Mouse (Mus musculus) hindbrain, embryonic 14.5 days (tissue): ENCODE results near the gene Flt3. TPM values are rescaled to one million over a fixed set of nuclear protein-coding genes. Genes with fewer than 3 reads are reported as not detected.

Experiments used
- ATAC-seq: fragments of 200-750 bp; cut with Nextera tagmentation; 2 replicates; pipeline ENCODE4 v1.8.0; 2017; ENCODE audit warnings: moderate number of reproducible peaks, mild to moderate bottlenecking, moderate TSS enrichment, moderate library complexity; ENCODE audit not compliant: low FRiP score
- DNase-seq: peaks from one replicate; pipeline ENCODE4 v3.0.0-alpha.2; 2015; ENCODE audit warnings: low spot score
- H3K27ac ChIP-seq: fragments of 300-500 bp; sonication (generic); 2 replicates; pipeline ENCODE4 v1.5.1; 2014; ENCODE audit warnings: mild to moderate bottlenecking, moderate library complexity
- H3K27me3 ChIP-seq: fragments of 300-500 bp; sonication (generic); 2 replicates; pipeline ENCODE4 v1.6.1; 2014; ENCODE audit warnings: mild to moderate bottlenecking, low read length, mixed read lengths; ENCODE audit not compliant: control insufficient read depth, insufficient read depth
- H3K36me3 ChIP-seq: fragments of 300-500 bp; sonication (generic); replicated peaks from 2 replicates; pipeline ENCODE4 v1.6.1; 2014; ENCODE audit not compliant: control insufficient read depth, insufficient read depth
- H3K4me1 ChIP-seq: fragments of 300-500 bp; sonication (generic); replicated peaks from 2 replicates; pipeline ENCODE4 v1.6.1; 2014; ENCODE audit warnings: antibody characterized with exemption, low read length, mixed read lengths; ENCODE audit not compliant: control insufficient read depth, insufficient read depth
- H3K4me2 ChIP-seq: fragments of 300-500 bp; sonication (generic); replicated peaks from 2 replicates; pipeline ENCODE4 v1.6.1; 2014; ENCODE audit warnings: mild to moderate bottlenecking, moderate library complexity
- H3K4me3 ChIP-seq: fragments of 300-500 bp; sonication (generic); replicated peaks from 2 replicates; pipeline ENCODE4 v1.5.1; 2014; ENCODE audit warnings: mild to moderate bottlenecking, low read length
- H3K9ac ChIP-seq: fragments of 300-500 bp; sonication (generic); 2 replicates; pipeline ENCODE4 v1.6.1; 2014
- H3K9me3 ChIP-seq: fragments of 300-500 bp; sonication (generic); 2 replicates; pipeline ENCODE4 v1.6.1; 2016; ENCODE audit warnings: low read length; ENCODE audit not compliant: control insufficient read depth
- WGBS: fragments of 180-500 bp; shearing (Covaris S2); extraction: QIAGEN DNeasy Blood & Tissue Kit; methylation state at CpG from one replicate; pipeline ENCODE4 v1.1.7; 2014; 5-methylcytosine and 5-hydroxymethylcytosine counted together
- polyA plus RNA-seq: library from polyadenylated mRNA; unstranded; fragments of >200 nt; fragmentation: Nextera tagmentation; extraction: Ambion mirVana; gene quantifications from 2 replicates; pipeline ENCODE4 v1.2.1, GENCODE M21; 2014

Gene Flt3
- polyA plus RNA-seq, 1 experiment from 2014 or later: 0.95 TPM

DNA sequence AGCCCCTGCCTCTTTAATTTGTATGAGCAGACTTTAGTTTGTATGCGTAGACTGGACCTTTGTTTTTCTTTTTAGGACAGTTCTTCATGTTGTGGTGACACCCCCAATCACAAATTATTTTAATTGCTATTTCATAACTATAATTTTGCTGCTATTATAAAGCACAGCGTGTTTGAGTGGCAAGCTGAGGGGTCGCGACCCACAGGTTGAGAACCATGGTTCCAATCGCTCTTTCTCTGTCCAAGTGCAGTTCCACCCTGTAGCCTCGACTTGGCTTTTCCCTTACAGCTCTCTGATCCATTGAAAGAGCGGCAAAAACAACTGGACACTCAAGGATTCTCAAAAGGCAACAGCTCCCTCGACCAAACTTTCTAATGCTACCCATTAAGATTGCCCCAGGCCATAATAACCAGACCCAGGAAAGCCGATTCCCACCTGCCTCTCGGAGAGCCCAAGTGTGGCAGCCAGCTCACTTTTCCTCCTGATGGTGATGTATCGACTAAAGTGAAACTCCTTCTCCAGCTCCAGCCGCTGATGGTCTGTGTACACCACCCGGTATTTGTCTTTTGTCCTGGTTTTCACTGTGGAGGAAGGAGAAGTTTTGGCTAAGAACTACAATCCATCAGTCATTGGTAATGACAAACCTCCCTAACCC is 97.4 kb downstream of the Flt3 start:
- DNase-seq (no peak), ATAC-seq (no peak)
- Histone ChIP-seq H3K9me3 (no peaks in the 10 kb centered on the region), H3K4me2 (no peak overlapping the region), H3K36me3 (no peaks in the 10 kb centered on the region), H3K4me1 (no peaks in the 10 kb centered on the region; the same call in 1 of the 2 replicates), H3K27ac (no peak overlapping the region), H3K27me3 (peaks cover 100% of the 10 kb centered on the region), H3K9ac (no peak overlapping the region), H3K4me3 (no peak overlapping the region)
- 6% methylated on average over 13 of the region's 13 CpGs for WGBS

DNA sequence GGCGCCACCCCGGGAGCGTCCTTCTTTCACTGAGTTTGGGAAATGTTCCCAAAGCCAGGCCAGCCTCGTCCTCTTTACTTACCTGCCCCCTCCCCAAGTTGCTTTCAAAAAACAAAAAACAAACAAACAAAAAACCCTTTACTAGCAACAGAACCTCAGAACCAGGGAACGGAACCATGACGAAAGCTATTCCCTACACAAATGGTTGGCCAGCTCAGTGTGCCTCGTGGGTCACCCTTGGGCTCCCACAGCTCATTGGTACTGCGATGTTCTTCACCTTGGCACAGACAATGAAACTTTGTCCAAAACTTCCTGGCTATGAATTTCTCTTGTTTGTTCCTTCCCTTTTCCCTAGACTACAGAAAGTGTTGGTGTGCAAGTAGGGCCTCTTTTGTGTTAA is 98.1 kb downstream of the Flt3 start:
- Histone ChIP-seq H3K4me1 (no peaks in the 10 kb centered on the region; the same call in 1 of the 2 replicates), H3K27me3 (peaks cover 100% of the 10 kb centered on the region), H3K9me3 (no peaks in the 10 kb centered on the region), H3K36me3 (no peaks in the 10 kb centered on the region), H3K4me3 (no peak overlapping the region), H3K9ac (no peak overlapping the region), H3K4me2 (no peak overlapping the region), H3K27ac (no peak overlapping the region)
- 6% methylated on average over 8 of the region's 8 CpGs for WGBS
- DNase-seq: no peak
- ATAC-seq: no peak

DNA sequence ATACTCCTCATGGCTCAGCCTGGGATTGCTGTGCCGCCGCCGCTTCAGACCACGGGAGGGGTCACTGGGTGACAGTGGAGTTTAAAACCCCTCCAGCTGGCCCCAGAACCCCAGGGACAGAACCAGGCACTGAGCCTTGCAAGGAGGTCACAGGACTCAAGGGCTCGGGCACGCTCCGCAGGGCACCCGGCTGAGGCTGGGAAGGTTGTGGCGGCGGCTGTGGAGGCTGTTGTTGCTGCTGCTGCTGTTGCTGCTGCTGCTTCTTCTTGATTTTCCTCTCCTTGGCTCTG is 98.6 kb downstream of the Flt3 start:
- ATAC-seq: no peak
- DNase-seq: no peak

DNA sequence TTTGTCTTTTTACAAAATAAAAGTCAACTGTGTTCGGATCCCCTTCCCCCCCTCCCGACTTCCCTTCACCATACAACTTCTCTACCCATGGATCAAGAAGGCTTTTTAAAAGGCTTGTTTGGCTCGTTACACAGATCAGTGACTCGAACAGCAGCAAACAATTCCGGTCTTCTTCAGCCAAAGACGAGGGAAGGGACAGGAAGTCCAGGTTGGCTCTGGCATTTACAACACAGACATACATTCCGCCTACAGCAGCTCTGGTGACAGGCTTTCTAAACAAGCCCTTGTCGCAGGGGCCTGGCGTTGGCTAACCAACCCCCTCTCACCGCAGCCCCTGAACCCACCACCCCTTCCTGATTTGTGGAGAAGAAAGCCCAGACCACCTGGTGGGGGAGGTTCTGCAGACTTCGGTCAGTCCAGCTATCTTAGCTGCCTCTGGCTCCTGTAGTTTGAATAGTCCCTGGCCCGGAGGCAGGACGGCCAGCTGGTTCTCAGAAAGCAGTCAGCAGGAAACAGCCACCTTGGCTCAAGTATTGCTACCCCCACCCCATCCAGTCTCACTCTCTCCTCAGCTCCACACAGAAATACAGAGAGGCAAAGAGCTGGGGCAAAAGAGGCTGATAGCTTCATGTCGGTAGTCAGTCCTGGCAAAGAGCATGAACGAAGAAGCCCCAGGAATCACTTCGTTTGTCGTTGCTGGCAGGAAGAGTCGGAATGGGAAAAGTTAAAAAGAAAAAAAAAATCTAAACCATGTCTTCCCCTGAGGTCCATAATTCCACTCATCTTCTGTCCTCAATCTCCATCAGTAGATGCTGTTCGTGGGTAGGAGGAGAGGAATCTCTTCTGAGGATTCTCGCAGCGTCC is 99.1 kb downstream of the Flt3 start:
- DNase-seq (no peak), ATAC-seq (no peak)
- WGBS: 4% methylated on average over 21 of the region's 21 CpGs
- H3K4me1 ChIP-seq: no peaks in the 10 kb centered on the region; the same call in 1 of the 2 replicates
- H3K36me3 ChIP-seq: no peaks in the 10 kb centered on the region
- H3K27ac ChIP-seq: no peak overlapping the region
- H3K9ac ChIP-seq: no peak overlapping the region
- H3K4me3 ChIP-seq: no peak overlapping the region
- no peaks in the 10 kb centered on the region for H3K9me3 ChIP-seq
- no peak overlapping the region for H3K4me2 ChIP-seq
- peaks cover 99% of the 10 kb centered on the region for H3K27me3 ChIP-seq

More for the DNA sequence above, 98.6 kb downstream of the Flt3 start:
- no peaks in the 10 kb centered on the region for H3K36me3 ChIP-seq
- no peak overlapping the region for H3K9ac ChIP-seq
- H3K9me3 ChIP-seq: no peaks in the 10 kb centered on the region
- H3K27me3 ChIP-seq: peaks cover 100% of the 10 kb centered on the region
- 7% methylated on average over 10 of the region's 10 CpGs for WGBS
- H3K4me3 ChIP-seq: no peak overlapping the region
- H3K4me1 ChIP-seq: no peaks in the 10 kb centered on the region; the same call in 1 of the 2 replicates
- H3K4me2 ChIP-seq: no peak overlapping the region
- no peak overlapping the region for H3K27ac ChIP-seq

DNA sequence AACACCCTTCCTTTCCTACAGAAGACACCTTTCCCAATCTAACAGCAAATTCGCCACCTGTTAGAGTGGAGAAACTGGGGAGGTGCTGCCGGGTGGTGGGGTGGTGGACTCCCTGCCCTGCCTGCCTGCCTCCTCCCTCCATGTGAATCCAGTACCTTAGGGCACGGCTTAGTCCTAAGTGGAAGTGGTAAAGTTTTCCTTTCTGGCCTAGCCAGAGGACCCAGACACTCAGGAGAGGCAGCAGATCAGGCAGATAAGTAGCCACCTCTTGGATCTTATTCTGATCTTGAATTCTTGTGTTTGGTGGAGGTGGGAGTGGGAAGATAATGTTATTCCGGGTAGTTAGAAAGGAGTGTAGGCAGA is 100.3 kb downstream of the Flt3 start:
- H3K4me3 ChIP-seq: no peak overlapping the region
- no peaks in the 10 kb centered on the region for H3K9me3 ChIP-seq
- no peak for ATAC-seq
- no peaks in the 10 kb centered on the region for H3K36me3 ChIP-seq
- no peak overlapping the region for H3K9ac ChIP-seq
- no peaks in the 10 kb centered on the region; the same call in 1 of the 2 replicates for H3K4me1 ChIP-seq
- no peak overlapping the region for H3K4me2 ChIP-seq
- 4% methylated on average over 4 of the region's 4 CpGs for WGBS
- DNase-seq: no peak
- no peak overlapping the region for H3K27ac ChIP-seq
- peaks cover 97% of the 10 kb centered on the region for H3K27me3 ChIP-seq

DNA sequence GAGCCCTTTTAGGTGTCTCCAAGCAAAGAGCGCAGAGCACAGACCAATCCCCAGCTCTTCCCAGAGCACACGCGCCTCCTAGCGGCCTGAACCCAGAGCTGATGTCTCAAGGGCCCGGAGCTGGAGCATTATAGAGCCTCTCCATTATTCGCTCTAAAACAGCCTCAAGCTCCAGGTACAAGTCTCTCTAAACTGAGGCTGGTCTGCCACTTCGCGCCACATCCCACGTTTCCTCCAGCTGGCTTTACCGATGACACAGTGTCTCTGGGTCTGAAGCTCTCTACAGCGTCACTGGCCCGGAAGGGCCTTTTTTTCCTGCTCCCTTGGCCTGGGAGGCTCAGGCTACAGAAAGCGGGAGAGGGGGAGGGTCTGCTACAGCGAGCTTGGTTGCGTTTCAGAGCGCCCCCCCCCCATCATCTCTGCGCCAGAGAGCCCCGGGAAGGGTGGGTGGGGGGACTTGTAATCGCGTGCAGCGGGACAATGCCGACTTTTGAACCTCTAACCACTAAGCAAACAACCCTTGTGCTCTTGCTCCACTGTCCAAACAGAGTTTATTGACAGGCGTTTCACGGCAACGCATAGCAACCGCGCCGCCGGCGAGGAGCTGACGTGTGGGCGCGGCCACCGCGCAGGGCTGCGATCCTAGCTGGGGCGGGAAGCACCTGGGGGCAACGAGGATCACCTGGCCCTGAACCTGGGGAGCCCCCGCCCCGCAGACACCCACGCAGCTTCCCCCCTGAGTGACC is 100.9 kb downstream of the Flt3 start:
- Histone ChIP-seq H3K4me2 (peak overlapping the region; percentile 21), H3K9me3 (no peaks in the 10 kb centered on the region), H3K27ac (no peak overlapping the region), H3K9ac (no peak overlapping the region), H3K4me3 (0 out of 2 replicates have a peak overlapping the region, but pooled peaks have one; percentile 7), H3K27me3 (peaks cover 97% of the 10 kb centered on the region), H3K36me3 (no peaks in the 10 kb centered on the region), H3K4me1 (no peaks in the 10 kb centered on the region)
- WGBS: under 1% methylated on average over 41 of the region's 41 CpGs
- DNase-seq: peak; percentile 64
- no peak for ATAC-seq

DNA sequence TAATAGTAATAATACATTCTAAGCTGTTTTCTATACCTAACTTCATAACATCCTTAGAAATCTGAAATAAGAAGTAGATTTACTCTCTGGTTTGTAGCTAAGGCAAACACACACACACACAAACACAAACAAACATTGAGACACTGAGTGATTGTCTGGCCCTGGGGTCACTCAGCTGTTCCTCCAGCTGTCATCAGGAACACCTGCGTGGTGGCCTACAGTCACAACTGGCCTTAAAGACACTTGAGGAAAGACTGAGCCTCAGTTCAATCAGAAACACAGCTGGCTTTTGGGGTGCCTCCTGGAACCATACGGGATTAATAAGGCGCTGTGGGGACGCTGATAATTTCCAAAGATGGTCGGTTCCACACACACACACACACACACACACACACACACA is 103.0 kb downstream of the Flt3 start:
- ATAC-seq: no peak
- Histone ChIP-seq H3K36me3 (no peaks in the 10 kb centered on the region), H3K9ac (no peak overlapping the region), H3K4me1 (no peaks in the 10 kb centered on the region), H3K4me2 (no peak overlapping the region), H3K27me3 (peaks cover 97% of the 10 kb centered on the region), H3K9me3 (no peaks in the 10 kb centered on the region), H3K27ac (no peak overlapping the region), H3K4me3 (no peak overlapping the region)
- 66% methylated on average over 5 of the region's 5 CpGs for WGBS
- no peak for DNase-seq

DNA sequence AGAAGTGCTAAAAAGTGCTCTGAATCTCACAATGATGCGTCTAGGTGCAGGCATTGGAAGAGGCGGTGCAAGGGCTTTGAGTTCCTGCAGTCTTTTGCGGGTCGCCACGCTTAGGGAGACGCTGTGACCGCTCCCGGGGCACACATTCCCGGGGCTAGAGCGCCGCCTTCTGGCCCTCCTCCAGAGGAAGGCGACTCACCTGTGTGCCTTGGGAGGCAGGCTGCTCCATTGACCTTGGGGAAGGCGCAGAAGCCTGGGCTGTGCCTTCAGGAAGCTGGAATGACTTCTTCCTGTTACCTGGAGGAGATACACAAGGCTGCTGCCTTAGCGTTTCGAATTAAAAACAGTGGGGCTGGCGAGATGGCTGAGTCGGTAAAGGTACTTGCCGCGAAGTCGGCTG is 106.2 kb downstream of the Flt3 start:
- 10% methylated on average over 20 of the region's 20 CpGs for WGBS
- H3K36me3 ChIP-seq: no peaks in the 10 kb centered on the region
- H3K4me2 ChIP-seq: no peak overlapping the region
- H3K4me3 ChIP-seq: no peak overlapping the region
- DNase-seq (no peak), ATAC-seq (no peak)
- no peak overlapping the region for H3K9ac ChIP-seq
- no peaks in the 10 kb centered on the region for H3K9me3 ChIP-seq
- no peak overlapping the region for H3K27ac ChIP-seq
- no peaks in the 10 kb centered on the region for H3K4me1 ChIP-seq
- H3K27me3 ChIP-seq: peaks cover 77% of the 10 kb centered on the region
